Mouse (Mus musculus): ENCODE results near the gene Olah.

Olah gene

GRCm38 (mm10) chr2:3353160-3353559 is 43.9 kb downstream of the Olah start:
- in situ Hi-C loops (cut with MboI, MseI), result no loop called here

- in situ Hi-C loops (cut with MboI, MseI), result loop anchor here (5.0 to 10.0 kb wide), 2 partner anchors 63 to 456 kb away; no protein-coding TSS in a partner anchor
These were observed 48.1 kb downstream of the Olah start for GRCm38 (mm10) chr2:3348919-3349318.

- in situ Hi-C loops (cut with MboI, MseI), result loop anchor here (5.0 to 10.0 kb wide), 2 partner anchors 64 to 456 kb away; no protein-coding TSS in a partner anchor
These were observed 48.6 kb downstream of the Olah start for GRCm38 (mm10) chr2:3348422-3348821.

GRCm38 (mm10) chr2:3335611-3336301 is 61.3 kb downstream of the Olah start, which contains the start of gene Acbd7:
Gene Acbd7 (plus strand): TSS chr2:3336168.
- in situ Hi-C loops (cut with MboI, MseI), result no loop called here

GRCm38 (mm10) chr2:3333761-3334160 is 63.2 kb downstream of the Olah start:
- in situ Hi-C loops (cut with MboI, MseI), result no loop called here

- in situ Hi-C loops (cut with MboI, MseI), result no loop called here
These were observed 64.3 kb downstream of the Olah start, which contains the start of gene Rpp38 for GRCm38 (mm10) chr2:3332484-3333242. Gene Rpp38 (minus strand): TSS chr2:3332643.

DNA sequence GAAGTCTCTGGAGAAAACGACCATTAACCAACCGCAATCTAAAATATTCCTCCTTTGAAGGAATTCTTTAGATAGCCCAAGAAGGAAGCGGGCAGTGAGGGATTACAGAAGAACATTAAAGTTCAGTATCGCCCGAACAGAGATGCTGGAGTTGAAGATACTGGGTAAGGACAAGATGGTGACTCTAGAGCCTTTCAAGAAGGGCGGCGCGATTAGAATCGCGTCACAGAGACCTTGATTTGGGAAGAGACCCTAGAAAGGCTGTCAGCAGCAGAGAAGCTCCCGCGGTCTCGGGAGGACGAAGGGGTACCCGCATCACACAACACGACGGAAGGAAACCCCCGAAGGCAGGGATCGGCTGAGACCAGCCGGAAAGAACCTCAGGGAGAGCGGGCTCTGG is 65.0 kb downstream of the Olah start:
- in situ Hi-C loops (cut with MboI, MseI), result no loop called here

DNA sequence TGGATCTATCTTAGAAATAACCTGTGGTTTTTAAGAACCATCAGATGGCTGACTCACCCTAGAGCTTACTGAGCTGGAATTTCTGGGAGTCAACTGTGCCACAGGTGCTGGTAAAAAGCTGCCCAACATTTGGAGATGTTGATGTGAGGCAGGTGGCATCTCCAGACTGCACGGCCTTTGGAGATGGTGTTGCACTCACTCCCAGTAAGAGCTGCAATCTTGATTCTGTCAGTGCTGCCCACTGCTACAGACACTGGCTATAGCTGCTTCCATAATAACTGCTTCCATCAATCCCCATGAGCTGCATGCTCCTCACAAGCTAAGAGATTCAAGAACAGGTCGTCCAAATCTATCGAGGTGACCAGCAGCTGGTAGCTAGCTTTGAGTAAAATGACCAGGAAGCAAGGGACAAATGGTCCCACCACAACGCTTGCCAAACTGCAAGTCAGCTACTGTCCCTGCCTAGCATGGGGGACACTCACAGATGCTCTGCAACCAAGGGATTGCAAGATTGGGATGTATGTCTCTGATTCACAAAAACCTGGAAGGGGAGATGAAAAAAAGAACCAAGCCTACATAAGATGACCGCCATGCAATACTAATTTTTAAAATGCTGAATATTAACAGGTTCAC is 65.8 kb downstream of the Olah start:
- in situ Hi-C loops (cut with MboI, MseI), result no loop called here

DNA sequence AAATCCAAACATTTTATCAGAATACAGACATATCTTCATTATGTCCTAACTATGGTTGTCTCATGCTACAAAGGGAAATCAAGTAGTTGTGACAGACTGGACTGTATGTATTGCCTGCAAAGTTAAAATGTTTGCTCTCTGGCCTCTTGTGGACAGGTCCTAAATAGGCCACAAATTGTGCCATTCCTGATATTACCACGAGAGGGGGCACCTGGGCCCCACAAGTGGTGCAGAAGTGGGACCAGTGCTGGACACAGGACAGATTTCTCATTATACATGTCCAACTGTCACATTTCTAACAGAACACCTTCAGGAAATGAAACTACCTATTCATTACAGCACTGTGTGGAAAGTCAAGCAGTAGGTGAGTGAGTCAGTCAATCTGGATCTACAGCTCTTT is 69.7 kb downstream of the Olah start:
- in situ Hi-C loops (cut with MboI, MseI), result no loop called here

DNA sequence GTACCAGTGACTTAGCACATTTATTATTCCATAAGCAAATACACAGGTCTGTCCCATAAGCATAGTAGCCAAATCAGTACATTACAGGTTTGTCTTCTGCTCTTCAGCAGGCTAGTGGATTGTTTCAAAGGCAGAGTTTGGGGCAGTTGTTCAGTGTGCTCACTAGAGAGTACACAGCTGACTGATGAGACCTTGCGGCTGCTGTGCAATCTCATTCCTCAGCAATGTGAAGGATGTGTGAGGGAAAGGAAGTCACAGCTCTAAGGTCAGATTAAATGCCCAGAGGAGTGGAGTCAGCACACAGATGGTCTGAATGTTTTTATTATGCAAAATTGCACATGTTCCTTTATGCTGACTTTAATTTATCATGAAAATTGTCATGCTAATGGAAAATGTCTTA is 70.5 kb downstream of the Olah start:
- in situ Hi-C loops (cut with MboI, MseI), result no loop called here

- in situ Hi-C loops (cut with MboI, MseI), result loop anchor here (5.0 kb wide), 1 partner anchor 37 kb away; no protein-coding TSS in a partner anchor
These were observed 72.5 kb downstream of the Olah start for GRCm38 (mm10) chr2:3324381-3325130.

DNA sequence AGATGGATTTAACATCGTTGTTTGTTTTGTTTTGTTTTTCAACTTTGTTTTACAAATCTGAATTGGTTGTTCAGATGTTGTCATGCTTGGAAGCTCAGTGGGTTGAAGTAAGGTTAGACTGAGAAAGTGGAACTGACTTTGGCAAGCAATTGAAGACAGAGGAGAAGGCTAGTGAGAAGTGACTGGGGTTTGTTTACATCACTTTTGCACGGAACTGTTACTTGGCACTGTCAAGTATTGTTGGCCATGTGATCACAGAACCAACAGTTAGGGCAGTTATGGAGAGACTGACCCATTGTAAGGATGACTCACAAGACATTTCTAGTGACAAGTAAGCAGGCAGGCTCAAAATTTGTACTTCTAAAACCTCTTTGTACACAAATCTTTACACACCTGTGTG is 73.9 kb downstream of the Olah start:
- in situ Hi-C loops (cut with MboI, MseI), result loop anchor here (5.0 kb wide), 1 partner anchor 36 kb away; no protein-coding TSS in a partner anchor

GRCm38 (mm10) chr2:3305426-3306025 is 91.5 kb downstream of the Olah start:
- in situ Hi-C loops (cut with MboI, MseI), result no loop called here

DNA sequence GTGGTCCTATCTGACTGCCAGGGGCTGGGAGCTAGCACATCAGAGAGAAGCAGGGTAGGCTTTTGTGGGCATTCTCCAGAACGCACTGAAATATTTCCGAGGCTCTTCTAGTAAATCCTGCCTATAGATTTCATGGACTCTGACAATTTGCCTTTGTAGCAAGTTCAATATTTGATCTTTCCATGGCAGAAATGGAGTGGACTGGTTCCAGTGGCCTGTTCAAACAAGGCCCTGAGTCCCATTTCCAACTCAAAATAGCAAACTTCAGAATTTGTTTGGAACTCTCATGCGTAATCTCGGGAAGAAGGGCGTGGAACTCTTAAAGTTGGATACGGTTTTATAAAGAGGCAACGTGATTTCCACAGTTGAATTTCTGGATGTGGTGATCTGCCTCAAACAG is 101.2 kb downstream of the Olah start:
- in situ Hi-C loops (cut with MboI, MseI), result no loop called here

DNA sequence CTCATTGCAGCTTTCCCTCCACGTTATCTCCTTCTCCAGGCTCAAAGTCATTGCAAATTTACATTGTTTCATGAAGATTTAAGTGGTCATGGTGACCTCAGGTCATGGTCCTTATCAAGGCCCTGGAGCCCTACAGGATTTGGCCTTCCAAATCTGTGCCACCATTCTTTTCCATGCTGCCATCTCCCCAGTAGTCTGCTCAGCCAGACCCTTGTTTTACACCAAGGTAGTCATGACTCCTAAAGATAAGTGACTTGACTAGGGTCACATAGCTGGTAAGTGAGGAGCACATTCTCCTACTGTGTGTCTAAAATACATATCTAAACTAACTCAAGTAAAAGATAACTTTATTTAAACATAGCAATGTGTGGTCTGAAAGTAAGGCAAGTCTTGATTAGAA is 104.8 kb downstream of the Olah start:
- in situ Hi-C loops (cut with MboI, MseI), result no loop called here
